Mouse (Mus musculus): ENCODE results near the gene Lgr4. TPM values are rescaled to one million over a fixed set of nuclear protein-coding genes. Genes with fewer than 3 reads are reported as not detected.

Lgr4 gene
- polyA plus RNA-seq, 1 experiment: 3.8 TPM

DNA sequence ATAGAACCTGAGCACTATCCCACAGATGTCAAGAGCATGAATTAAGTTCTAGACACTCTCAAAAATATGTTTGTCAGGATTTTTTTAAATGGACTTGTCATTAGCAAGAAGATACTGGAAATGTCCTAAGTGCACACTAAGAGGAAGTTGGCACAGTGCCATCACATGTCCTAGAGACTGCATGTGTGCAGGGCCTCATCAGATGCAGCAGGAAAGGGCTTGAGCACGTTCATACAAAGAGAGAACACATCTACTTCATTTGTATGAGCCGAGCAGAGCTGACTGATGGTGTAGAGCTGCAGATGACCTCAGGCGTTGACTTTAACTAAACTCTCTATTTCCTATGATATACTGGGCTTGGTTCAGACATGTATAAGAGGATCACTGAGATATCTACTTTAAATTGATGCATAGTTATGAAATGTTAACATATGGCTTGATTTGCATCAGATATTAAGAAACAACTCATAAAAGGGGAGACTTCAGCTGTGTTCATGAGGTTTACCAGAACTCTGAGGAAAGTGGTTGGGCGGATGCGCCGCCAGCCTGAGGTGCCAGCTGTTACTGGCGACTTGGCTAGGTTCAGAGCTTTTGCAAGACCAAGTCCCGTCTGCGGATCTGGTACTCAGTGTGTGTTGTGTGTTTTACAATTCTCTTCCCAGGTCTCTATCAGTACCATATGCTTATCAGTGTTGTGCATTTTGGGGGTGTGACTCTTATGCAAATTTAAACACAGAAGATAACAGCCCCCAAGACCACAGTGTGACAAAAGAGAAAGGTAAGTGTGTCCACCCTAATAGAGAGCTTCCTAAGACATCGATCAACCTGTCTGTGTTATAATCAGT lies 90.2 kb downstream of the Lgr4 start:
- Histone ChIP-seq H3ac (ENCODE audit: control insufficient read depth, insufficient read length) (no peak overlapping the region), H3K36me3 (ENCODE audit: control insufficient read depth, insufficient read depth) (peaks cover 20% of the 10 kb centered on the region), H3K27me3 (ENCODE audit: control insufficient read depth, insufficient read depth, insufficient read length) (no peaks in the 10 kb centered on the region), H3K79me2 (ENCODE audit: control insufficient read depth, insufficient read depth) (no peaks in the 10 kb centered on the region), H3K4me3 (no peak overlapping the region), H3K4me2 (ENCODE audit: low read depth) (no peak overlapping the region)
- TF ChIP-seq USF1 (IDR thresholded peaks at IDR 0.05; ENCODE audit: low read depth): no peak
- no peak for TF ChIP-seq TCF12 (IDR thresholded peaks at IDR 0.05; ENCODE audit: insufficient read depth, poor library complexity, severe bottlenecking)
- TF ChIP-seq SRF (IDR thresholded peaks at IDR 0.05; ENCODE audit: control insufficient read depth, insufficient read length, low read depth): no peak
- TF ChIP-seq POLR2A (IDR thresholded peaks at IDR 0.05; ENCODE audit: insufficient read length, low read depth): no peak
- no peak for TF ChIP-seq POLR2AphosphoS2 (IDR thresholded peaks at IDR 0.05; ENCODE audit: insufficient read length, low read depth)

DNA sequence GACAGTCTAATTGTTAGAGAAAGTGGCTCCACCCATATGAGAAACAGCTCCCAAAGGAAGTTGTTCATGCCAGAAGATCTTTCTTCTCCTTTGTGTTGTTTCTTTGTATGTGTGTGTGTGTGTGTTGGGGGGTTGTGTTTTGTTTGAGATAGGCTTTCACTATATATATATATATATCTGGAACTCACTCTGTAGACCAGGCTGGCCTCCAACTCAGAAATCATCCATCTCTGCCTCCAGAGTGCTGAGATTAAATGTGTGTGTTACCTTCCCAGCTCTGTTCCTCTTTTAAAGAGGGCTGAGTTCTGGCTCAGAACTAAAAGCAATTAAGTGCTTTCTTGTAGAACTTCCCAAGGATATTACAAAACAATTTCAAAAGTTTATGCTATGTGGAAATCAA lies 92.0 kb downstream of the Lgr4 start:
- Histone ChIP-seq H3K27me3 (ENCODE audit: control insufficient read depth, insufficient read depth, insufficient read length) (no peaks in the 10 kb centered on the region), H3K79me2 (ENCODE audit: control insufficient read depth, insufficient read depth) (no peaks in the 10 kb centered on the region), H3K36me3 (ENCODE audit: control insufficient read depth, insufficient read depth) (peaks cover 13% of the 10 kb centered on the region), H3K4me3 (no peak overlapping the region), H3K4me2 (ENCODE audit: low read depth) (no peak overlapping the region), H3ac (ENCODE audit: control insufficient read depth, insufficient read length) (no peak overlapping the region)
- TF ChIP-seq SRF (IDR thresholded peaks at IDR 0.05; ENCODE audit: control insufficient read depth, insufficient read length, low read depth) (no peak), USF1 (IDR thresholded peaks at IDR 0.05; ENCODE audit: low read depth) (no peak), CEBPB (IDR thresholded peaks at IDR 0.05; ENCODE audit: insufficient read depth, poor library complexity, severe bottlenecking) (no peak), MAX (IDR thresholded peaks at IDR 0.05; ENCODE audit: low read depth) (no peak), MYOG (IDR thresholded peaks at IDR 0.05; ENCODE audit: control insufficient read depth in 1 of 3, insufficient read depth in 1 of 3, insufficient read length in 2 of 3, low read depth in 2 of 3) (no peak), E2F4 (IDR thresholded peaks at IDR 0.05; ENCODE audit: insufficient read depth) (no peak), POLR2AphosphoS2 (IDR thresholded peaks at IDR 0.05; ENCODE audit: insufficient read length, low read depth) (no peak), TCF12 (IDR thresholded peaks at IDR 0.05; ENCODE audit: insufficient read depth, poor library complexity, severe bottlenecking) (no peak), TCF3 (IDR thresholded peaks at IDR 0.05; ENCODE audit: insufficient read length, low read depth) (no peak)

DNA sequence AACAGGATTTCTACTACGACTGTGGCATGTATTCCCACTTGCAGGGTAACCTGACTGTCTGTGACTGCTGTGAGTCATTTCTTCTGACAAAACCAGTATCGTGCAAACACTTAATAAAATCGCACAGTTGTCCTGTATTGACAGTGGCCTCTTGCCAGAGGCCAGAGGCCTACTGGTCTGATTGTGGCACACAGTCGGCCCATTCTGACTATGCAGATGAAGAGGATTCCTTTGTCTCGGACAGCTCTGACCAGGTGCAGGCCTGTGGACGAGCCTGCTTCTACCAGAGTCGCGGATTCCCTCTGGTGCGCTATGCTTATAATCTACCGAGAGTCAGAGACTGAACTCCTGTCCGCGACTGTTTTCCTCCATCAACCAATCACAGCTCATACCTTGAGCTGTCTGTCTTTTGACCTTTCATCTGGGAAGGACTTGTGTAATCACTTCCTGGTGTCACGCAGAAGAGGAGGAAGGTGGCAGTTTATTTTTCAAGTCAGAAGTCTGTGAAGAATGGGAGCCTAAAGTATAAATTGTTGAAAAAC lies 94.8 kb downstream of the Lgr4 start:
- Histone ChIP-seq H3K27me3 (ENCODE audit: control insufficient read depth, insufficient read depth, insufficient read length) (no peaks in the 10 kb centered on the region), H3K4me3 (no peak overlapping the region), H3ac (ENCODE audit: control insufficient read depth, insufficient read length) (no peak overlapping the region), H3K4me2 (ENCODE audit: low read depth) (no peak overlapping the region), H3K79me2 (ENCODE audit: control insufficient read depth, insufficient read depth) (no peaks in the 10 kb centered on the region), H3K36me3 (ENCODE audit: control insufficient read depth, insufficient read depth) (peaks cover 10% of the 10 kb centered on the region)
- TF ChIP-seq REST (IDR thresholded peaks at IDR 0.05; ENCODE audit: insufficient read depth, insufficient read length) (no peak), CEBPB (IDR thresholded peaks at IDR 0.05; ENCODE audit: insufficient read depth, poor library complexity, severe bottlenecking) (no peak), TCF12 (IDR thresholded peaks at IDR 0.05; ENCODE audit: insufficient read depth, poor library complexity, severe bottlenecking) (no peak), MYOG (IDR thresholded peaks at IDR 0.05; ENCODE audit: control insufficient read depth in 1 of 3, insufficient read depth in 1 of 3, insufficient read length in 2 of 3, low read depth in 2 of 3) (no peak), MYOD1 (IDR thresholded peaks at IDR 0.05; ENCODE audit: control insufficient read depth in 1 of 3, insufficient read length in 2 of 3, low read depth in 2 of 3) (no peak), SRF (IDR thresholded peaks at IDR 0.05; ENCODE audit: control insufficient read depth, insufficient read length, low read depth) (no peak), POLR2AphosphoS2 (IDR thresholded peaks at IDR 0.05; ENCODE audit: insufficient read length, low read depth) (no peak), POLR2A (IDR thresholded peaks at IDR 0.05; ENCODE audit: insufficient read length, low read depth) (no peak), USF1 (IDR thresholded peaks at IDR 0.05; ENCODE audit: low read depth) (no peak), E2F4 (IDR thresholded peaks at IDR 0.05; ENCODE audit: insufficient read depth) (no peak), MAX (IDR thresholded peaks at IDR 0.05; ENCODE audit: low read depth) (no peak), TCF3 (IDR thresholded peaks at IDR 0.05; ENCODE audit: insufficient read length, low read depth) (no peak)

DNA sequence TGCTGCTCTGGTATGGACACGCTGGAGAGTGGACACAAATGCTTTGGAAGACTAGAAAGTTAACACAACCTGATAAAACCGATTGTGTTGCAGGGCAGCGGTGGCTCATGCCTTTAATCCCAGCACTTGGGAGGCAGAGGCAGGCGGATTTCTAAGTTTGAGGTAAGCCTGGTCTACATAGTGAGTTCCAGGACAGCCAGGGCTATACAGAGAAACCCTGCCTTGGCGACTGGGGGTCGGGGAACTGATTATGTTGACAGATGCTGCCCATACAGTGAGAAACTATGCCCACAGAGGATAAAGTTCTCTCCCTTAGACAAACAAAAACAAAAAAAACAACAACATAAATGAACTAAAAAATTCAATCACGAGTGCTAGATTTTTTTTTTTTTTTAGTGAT lies 99.6 kb downstream of the Lgr4 start:
- TF ChIP-seq CEBPB (IDR thresholded peaks at IDR 0.05; ENCODE audit: insufficient read depth, poor library complexity, severe bottlenecking) (no peak), POLR2AphosphoS2 (IDR thresholded peaks at IDR 0.05; ENCODE audit: insufficient read length, low read depth) (no peak), SRF (IDR thresholded peaks at IDR 0.05; ENCODE audit: control insufficient read depth, insufficient read length, low read depth) (no peak), MAX (IDR thresholded peaks at IDR 0.05; ENCODE audit: low read depth) (no peak), USF1 (IDR thresholded peaks at IDR 0.05; ENCODE audit: low read depth) (no peak)
- Histone ChIP-seq H3K36me3 (ENCODE audit: control insufficient read depth, insufficient read depth) (no peaks in the 10 kb centered on the region), H3K27me3 (ENCODE audit: control insufficient read depth, insufficient read depth, insufficient read length) (no peaks in the 10 kb centered on the region), H3K4me2 (ENCODE audit: low read depth) (peak overlapping the region; percentile 60), H3ac (ENCODE audit: control insufficient read depth, insufficient read length) (peak overlapping the region; percentile 28), H3K79me2 (ENCODE audit: control insufficient read depth, insufficient read depth) (peaks cover 30% of the 10 kb centered on the region), H3K4me3 (peak overlapping the region; percentile 60)
